Mouse (Mus musculus): ENCODE data around the gene Pdzd3.

Gene Pdzd3

GRCm38 (mm10) chr9:44249181-44250146, 1.8 kb downstream of the Pdzd3 start:
- DNase-seq: peak; percentile 57

GRCm38 (mm10) chr9:44247907-44248306, 3.4 kb downstream of the Pdzd3 start:
- no peak for DNase-seq

GRCm38 (mm10) chr9:44243621-44244020, 7.7 kb downstream of the Pdzd3 start:
- DNase-seq: no peak

- no peak for DNase-seq
Measured at GRCm38 (mm10) chr9:44241418-44241817, 9.9 kb downstream of the Pdzd3 start.

- no peak for DNase-seq
Measured at GRCm38 (mm10) chr9:44240911-44241310, 10.4 kb downstream of the Pdzd3 start.

- no peak for DNase-seq
Measured at GRCm38 (mm10) chr9:44240399-44240798, 10.9 kb downstream of the Pdzd3 start, which contains the start of gene Ccdc153. Gene Ccdc153 (plus strand): TSS chr9:44240676.

- peak; percentile 67 for DNase-seq
Measured at GRCm38 (mm10) chr9:44239447-44239846, 11.8 kb downstream of the Pdzd3 start.

- no peak for DNase-seq
Measured at GRCm38 (mm10) chr9:44238501-44239190, 12.6 kb downstream of the Pdzd3 start.

GRCm38 (mm10) chr9:44237128-44237527, 14.1 kb downstream of the Pdzd3 start:
- no peak for DNase-seq

- DNase-seq: no peak
Measured at GRCm38 (mm10) chr9:44236601-44237000, 14.7 kb downstream of the Pdzd3 start.

GRCm38 (mm10) chr9:44234479-44235427, 16.5 kb downstream of the Pdzd3 start:
- peak; percentile 38 for DNase-seq

- peak; percentile 98 for DNase-seq
Measured at GRCm38 (mm10) chr9:44233802-44234478, 17.3 kb downstream of the Pdzd3 start, which contains the start of gene Cbl. Gene Cbl (minus strand): TSS chr9:44234049.

GRCm38 (mm10) chr9:44233021-44233801, 18.1 kb downstream of the Pdzd3 start:
- DNase-seq: no peak

GRCm38 (mm10) chr9:44231609-44232008, 19.7 kb downstream of the Pdzd3 start:
- DNase-seq: no peak

- no peak for DNase-seq
Measured at GRCm38 (mm10) chr9:44225993-44226392, 25.3 kb downstream of the Pdzd3 start.

GRCm38 (mm10) chr9:44213538-44213937, 37.7 kb downstream of the Pdzd3 start:
- no peak for DNase-seq

GRCm38 (mm10) chr9:44212406-44212805, 38.9 kb downstream of the Pdzd3 start:
- no peak for DNase-seq

- DNase-seq: no peak
Measured at GRCm38 (mm10) chr9:44209416-44209815, 41.9 kb downstream of the Pdzd3 start.

GRCm38 (mm10) chr9:44207840-44208239, 43.4 kb downstream of the Pdzd3 start:
- no peak for DNase-seq

GRCm38 (mm10) chr9:44200458-44200857, 50.8 kb downstream of the Pdzd3 start:
- DNase-seq: no peak

- no peak for DNase-seq
Measured at GRCm38 (mm10) chr9:44199580-44199979, 51.7 kb downstream of the Pdzd3 start.

Data from right cerebral cortex, postnatal 4 days (tissue).